Mouse (Mus musculus): ENCODE measurements around the gene Tom1l2.

DNA sequence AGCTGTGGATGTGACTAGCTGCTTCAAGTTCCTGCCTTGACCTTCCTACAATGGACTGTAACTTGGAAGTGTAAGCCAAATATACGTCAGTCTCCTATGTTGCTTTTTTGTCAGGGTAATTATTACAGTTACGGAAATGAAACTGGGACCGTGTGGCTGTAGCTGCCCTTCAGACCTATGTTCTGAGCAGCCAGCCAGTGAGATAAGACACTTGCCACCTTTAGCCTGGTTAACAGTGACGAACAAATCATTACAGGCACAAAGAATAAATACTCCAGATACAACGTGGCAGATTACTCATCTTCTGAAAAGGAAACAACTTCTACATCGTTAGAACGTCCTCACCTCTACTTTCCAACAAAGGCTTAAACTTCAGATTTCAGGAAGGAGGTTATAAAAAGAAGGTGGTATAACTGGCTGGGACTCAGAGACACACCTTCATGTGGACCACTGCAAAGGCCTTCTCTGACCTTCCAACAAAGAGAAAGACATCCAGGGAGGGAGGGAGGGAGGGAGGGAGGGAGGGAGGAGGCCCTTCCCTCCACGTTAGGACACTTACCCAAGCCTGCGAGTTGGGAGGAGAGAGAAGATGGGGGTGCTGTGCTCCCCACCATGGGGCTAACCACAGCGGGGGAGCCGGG lies 108.1 kb downstream of the Tom1l2 start:
- TF ChIP-seq POLR2A (IDR thresholded peaks at IDR 0.05; ENCODE audit: extremely low read depth, insufficient read depth, low read length) (no peak), CTCF (IDR thresholded peaks at IDR 0.05; ENCODE audit: extremely low read depth, insufficient read depth, low read length) (no peak)
